In the genomic region with DNA sequence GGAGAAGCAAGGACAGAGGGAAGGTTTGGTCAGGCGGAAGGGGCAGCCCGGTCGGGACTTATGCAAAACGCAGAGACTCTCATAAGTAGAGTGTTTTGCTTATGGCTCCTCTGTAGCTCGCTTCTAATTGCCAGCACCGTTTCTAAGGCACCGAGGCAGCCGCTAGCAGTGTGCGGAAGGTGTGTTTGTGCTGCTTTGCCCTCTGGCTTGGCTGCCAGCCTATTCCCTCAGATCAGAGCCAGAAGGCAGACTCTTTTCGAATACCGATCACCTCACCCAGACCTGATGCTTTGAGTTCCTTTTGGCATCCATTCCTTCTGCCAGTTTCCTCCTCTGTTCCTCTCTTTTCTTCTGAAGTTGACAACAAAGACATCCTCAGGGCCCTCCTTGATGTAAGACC, we compare ENCODE assay signal across 11 mouse cellular contexts.
A peak's percentile ranks its signal among the peaks of the same experiment; 100 is the strongest.
DNase-seq lines count a peak whose midpoint lies in the region; ATAC-seq lines count a peak whose summit lies in the region.
"Had no signal": no experiment of that assay in that cellular context is flagged by ENCODE, and none has a peak within 500 bp of the region (broad histone marks: within the 10 kb centered on the region; RNA-seq: fewer than 3 reads in every experiment).

No protein-coding gene starts in this region.

- no peaks in the 10 kb centered on the region for H3K36me3 ChIP-seq in forebrain, embryonic 14.5 days (ENCODE audit: control insufficient read depth, insufficient read depth, low read length)
- H3K36me3 ChIP-seq in forebrain, embryonic 12.5 days (replicated peaks) = no peaks in the 10 kb centered on the region
- H3K36me3 ChIP-seq in midbrain, embryonic 13.5 days = no peaks in the 10 kb centered on the region
- H3K36me3 ChIP-seq in midbrain, embryonic 11.5 days (ENCODE audit: control insufficient read depth, insufficient read depth, low read length) = no peaks in the 10 kb centered on the region

- no peaks in the 10 kb centered on the region for H3K27me3 ChIP-seq in forebrain, embryonic 14.5 days (replicated peaks; ENCODE audit: control insufficient read depth, insufficient read depth, low read length)
- no peaks in the 10 kb centered on the region; the same call in 1 of the 2 replicates for H3K27me3 ChIP-seq in forebrain, embryonic 12.5 days
- H3K27me3 ChIP-seq in midbrain, embryonic 13.5 days = no peaks in the 10 kb centered on the region
- no peaks in the 10 kb centered on the region for H3K27me3 ChIP-seq in midbrain, embryonic 11.5 days (ENCODE audit: control insufficient read depth, insufficient read depth, low read length)

- no peak overlapping the region for H3K4me3 ChIP-seq in forebrain, embryonic 14.5 days (ENCODE audit: low read depth, low read length)
- no peak overlapping the region for H3K4me3 ChIP-seq in forebrain, embryonic 12.5 days (replicated peaks)
- H3K4me3 ChIP-seq in midbrain, embryonic 13.5 days (replicated peaks) = no peak overlapping the region
- H3K4me3 ChIP-seq in midbrain, embryonic 11.5 days (ENCODE audit: low read depth, low read length) = no peak overlapping the region

- H3K9ac ChIP-seq in forebrain, embryonic 14.5 days (ENCODE audit: low read length) = peak overlapping the region; percentile 21; the same call in 1 of the 2 replicates
- no peak overlapping the region for H3K9ac ChIP-seq in forebrain, embryonic 12.5 days
- H3K9ac ChIP-seq in midbrain, embryonic 13.5 days (replicated peaks) = no peak overlapping the region
- no peak overlapping the region for H3K9ac ChIP-seq in midbrain, embryonic 11.5 days (ENCODE audit: low read length)

- peak; percentile 79 for DNase-seq in forebrain, embryonic 14.5 days (ENCODE audit: low spot score)
- DNase-seq in midbrain, embryonic 11.5 days (ENCODE audit: low spot score, missing footprints) = no peak
- peak; percentile 34 for DNase-seq in layer of hippocampus, adult 9-11 months
- peak; percentile 1 to 8 for DNase-seq in right cerebral cortex, postnatal 36 days (ENCODE audit: low spot score in 2 of 2)
- no peak for DNase-seq in gastrocnemius, postnatal 4 days (ENCODE audit: low spot score in 2 of 2)
- DNase-seq in retina, embryonic 14.5 days (ENCODE audit: low spot score) = no peak
- DNase-seq: adrenal gland, postnatal 25 days; heart, adult 18-20 months had no signal

- H3K4me1 ChIP-seq in forebrain, embryonic 14.5 days (ENCODE audit: control insufficient read depth, insufficient read depth, low read length) = peaks cover 15% of the 10 kb centered on the region
- H3K4me1 ChIP-seq in forebrain, embryonic 12.5 days = peaks cover 18% of the 10 kb centered on the region; the same call in 1 of the 2 replicates
- H3K4me1 ChIP-seq in midbrain, embryonic 13.5 days (replicated peaks) = peaks cover 10% of the 10 kb centered on the region
- H3K4me1 ChIP-seq in midbrain, embryonic 11.5 days (ENCODE audit: control insufficient read depth, insufficient read depth, low read length) = no peaks in the 10 kb centered on the region

- no peaks in the 10 kb centered on the region for H3K9me3 ChIP-seq in forebrain, embryonic 14.5 days (replicated peaks; ENCODE audit: control insufficient read depth, low read length)
- no peaks in the 10 kb centered on the region for H3K9me3 ChIP-seq in forebrain, embryonic 12.5 days
- H3K9me3 ChIP-seq in midbrain, embryonic 13.5 days = no peaks in the 10 kb centered on the region
- no peaks in the 10 kb centered on the region for H3K9me3 ChIP-seq in midbrain, embryonic 11.5 days (ENCODE audit: control insufficient read depth, low read length)

- peak; percentile 79 for ATAC-seq in forebrain, embryonic 14.5 days
- no peak; the same call in 1 of the 2 replicates for ATAC-seq in forebrain, embryonic 12.5 days (ENCODE audit: low FRiP score)
- ATAC-seq in midbrain, embryonic 13.5 days = peak; percentile 79
- no peak for ATAC-seq in midbrain, embryonic 11.5 days (ENCODE audit: low FRiP score)
- ATAC-seq: inflammation-experienced regulatory T-cells, adult 6 months had no signal

- H3K27ac ChIP-seq in forebrain, embryonic 14.5 days (ENCODE audit: low read depth, low read length) = no peak overlapping the region
- H3K27ac ChIP-seq in forebrain, embryonic 12.5 days = no peak overlapping the region
- no peak overlapping the region for H3K27ac ChIP-seq in midbrain, embryonic 13.5 days
- H3K27ac ChIP-seq in midbrain, embryonic 11.5 days (ENCODE audit: low read depth, low read length) = no peak overlapping the region

- WGBS in forebrain, embryonic 14.5 days = 11% methylated on average over 11 of the region's 11 CpGs
- 30% methylated on average over 11 of the region's 11 CpGs for whole genome bisulfite sequencing in forebrain, embryonic 12.5 days
- 63% methylated on average over 11 of the region's 11 CpGs for WGBS in midbrain, embryonic 13.5 days
- 69% methylated on average over 11 of the region's 11 CpGs for WGBS in midbrain, embryonic 11.5 days

- peak overlapping the region; percentile 8; the same call in 1 of the 2 replicates for H3K4me2 ChIP-seq in forebrain, embryonic 14.5 days (ENCODE audit: low read length)
- no peak overlapping the region for H3K4me2 ChIP-seq in forebrain, embryonic 12.5 days
- H3K4me2 ChIP-seq in midbrain, embryonic 13.5 days (replicated peaks) = no peak overlapping the region
- no peak overlapping the region for H3K4me2 ChIP-seq in midbrain, embryonic 11.5 days

Comparison
In these comparisons a context has a peak if more than half of its experiments do, and no peak if none do; other contexts are left out.
1. ATAC-seq: peak in forebrain, embryonic 14.5 days (single experiment) and midbrain, embryonic 13.5 days (single experiment); none in forebrain, embryonic 12.5 days (single experiment) and midbrain, embryonic 11.5 days (single experiment).
2. DNase-seq: peak in forebrain, embryonic 14.5 days (single experiment), layer of hippocampus, adult 9-11 months (single experiment) and right cerebral cortex, postnatal 36 days (2 of 2); none in midbrain, embryonic 11.5 days (single experiment), gastrocnemius, postnatal 4 days (0 of 2) and retina, embryonic 14.5 days (single experiment).